Mouse (Mus musculus) hindbrain, postnatal 0 days (tissue): Measurements from ENCODE around the gene Serp2. TPM values are rescaled to one million over a fixed set of nuclear protein-coding genes. Genes with fewer than 3 reads are reported as not detected.

Source experiments
- ATAC-seq: fragments of 200-750 bp; cut with Nextera tagmentation; 2 replicates; pipeline ENCODE4 v1.8.0; 2017; ENCODE audit warnings: mild to moderate bottlenecking, moderate TSS enrichment, moderate library complexity
- DNase-seq: peaks from one replicate; pipeline ENCODE4 v3.0.0-alpha.2; 2015; ENCODE audit warnings: low spot score
- H3K27ac ChIP-seq: fragments of 300-500 bp; sonication (generic); 2 replicates; pipeline ENCODE4 v1.5.1; 2014; ENCODE audit warnings: mild to moderate bottlenecking
- H3K27me3 ChIP-seq: fragments of 300-500 bp; sonication (generic); 2 replicates; pipeline ENCODE4 v1.6.1; 2014; ENCODE audit warnings: low read length, mixed read lengths; ENCODE audit not compliant: insufficient read depth
- H3K36me3 ChIP-seq: fragments of 300-500 bp; sonication (generic); 2 replicates; pipeline ENCODE4 v1.6.1; 2014; ENCODE audit warnings: low read length, mixed read lengths; ENCODE audit not compliant: insufficient read depth
- H3K4me1 ChIP-seq: fragments of 300-500 bp; sonication (generic); 2 replicates; pipeline ENCODE4 v1.6.1; 2014; ENCODE audit warnings: antibody characterized with exemption, low read length, mixed read lengths; ENCODE audit not compliant: insufficient read depth
- H3K4me2 ChIP-seq: fragments of 300-500 bp; sonication (generic); 2 replicates; pipeline ENCODE4 v1.6.1; 2014; ENCODE audit warnings: low read depth, mild to moderate bottlenecking, low read length, moderate library complexity, mixed read lengths
- H3K4me3 ChIP-seq: fragments of 300-500 bp; sonication (generic); 2 replicates; pipeline ENCODE4 v1.5.1; 2014; ENCODE audit warnings: low read length
- H3K9ac ChIP-seq: fragments of 300-500 bp; sonication (generic); replicated peaks from 2 replicates; pipeline ENCODE4 v1.6.1; 2014; ENCODE audit warnings: mild to moderate bottlenecking, low read length, moderate library complexity, mixed read lengths
- H3K9me3 ChIP-seq: fragments of 300-500 bp; sonication (generic); 2 replicates; pipeline ENCODE4 v1.6.1; 2016; ENCODE audit warnings: low read length, mixed read lengths
- CTCF ChIP-seq: IDR thresholded peaks from 2 replicates; pipeline ENCODE4 v1.5.1; 2016; ENCODE audit warnings: antibody characterized with exemption, control low read depth, low read depth
- WGBS: fragments of 180-500 bp; shearing (Covaris S2); extraction: QIAGEN DNeasy Blood & Tissue Kit; methylation state at CpG from one replicate; pipeline ENCODE4 v1.1.7; 2014; 5-methylcytosine and 5-hydroxymethylcytosine counted together
- polyA plus RNA-seq: library from polyadenylated mRNA; unstranded; fragments of >200 nt; fragmentation: Nextera tagmentation; extraction: Ambion mirVana; gene quantifications from 2 replicates; pipeline ENCODE4 v1.2.1, GENCODE M21; 2015
- total RNA-seq: library from RNA; depleted of rRNA; stranded (reverse); fragments of >200 nt; gene quantifications from 2 replicates; pipeline ENCODE4 v1.2.3, GENCODE M21; 2014

The Serp2 gene
- total and polyA plus RNA-seq, 2 experiments from 2014 or later = 187 to 243 TPM

DNA sequence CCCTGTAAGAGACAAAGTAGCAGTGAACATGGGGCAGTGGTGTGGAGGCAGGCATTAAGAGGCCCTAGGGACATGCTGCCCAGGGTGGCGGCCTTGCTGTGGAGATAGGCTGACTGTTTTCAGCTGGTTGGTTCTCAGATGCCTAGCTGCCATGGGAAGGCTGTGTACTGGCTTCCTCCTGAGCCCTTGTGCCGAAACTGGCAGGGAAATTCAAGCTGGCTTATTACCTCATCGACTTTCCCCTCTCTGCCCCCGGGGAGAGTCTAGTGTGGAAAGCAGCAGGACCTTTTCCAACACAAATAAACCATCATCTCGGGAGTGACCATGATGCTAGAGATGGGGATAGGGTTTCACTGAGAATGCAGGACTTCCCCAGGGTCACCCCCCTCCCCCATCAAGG is 28.0 kb downstream of the Serp2 start:
- Histone ChIP-seq H3K9me3 (no peaks in the 10 kb centered on the region), H3K4me2 (no peak overlapping the region), H3K4me1 (no peaks in the 10 kb centered on the region), H3K36me3 (no peaks in the 10 kb centered on the region), H3K27ac (no peak overlapping the region), H3K27me3 (no peaks in the 10 kb centered on the region), H3K4me3 (no peak overlapping the region), H3K9ac (no peak overlapping the region)
- ATAC-seq (no peak), DNase-seq (no peak)
- WGBS = 29% methylated on average over 5 of the region's 5 CpGs
- no peak for TF ChIP-seq CTCF

DNA sequence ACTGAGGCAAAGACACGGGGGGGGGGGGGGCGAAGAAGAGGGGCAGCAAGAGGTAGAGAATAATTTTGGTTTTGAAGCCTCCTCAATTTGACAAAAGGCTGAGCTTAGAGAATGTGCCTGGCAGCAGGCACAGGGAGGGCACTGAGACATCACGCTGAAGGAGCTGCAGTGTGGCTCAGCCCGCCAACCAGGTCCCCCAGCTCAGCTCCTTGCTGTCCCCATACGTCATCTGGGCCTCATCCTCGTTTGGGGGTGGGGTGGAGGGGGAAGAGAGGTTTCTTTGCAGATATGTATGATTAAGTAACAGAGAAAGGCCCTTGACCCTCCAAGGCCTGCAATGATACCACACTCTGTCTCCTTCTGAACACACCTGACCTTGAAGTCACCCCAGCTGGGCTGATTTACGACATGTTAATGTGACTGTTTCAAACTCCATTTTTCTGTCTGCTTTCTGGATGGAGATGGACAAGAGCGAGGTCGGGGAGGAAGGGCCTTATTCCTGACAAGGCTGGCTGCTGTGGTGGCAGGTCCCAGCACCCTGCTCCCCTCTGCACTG is 28.9 kb downstream of the Serp2 start:
- ATAC-seq (no peak), DNase-seq (no peak)
- Histone ChIP-seq H3K9me3 (no peaks in the 10 kb centered on the region), H3K27ac (no peak overlapping the region), H3K4me1 (no peaks in the 10 kb centered on the region), H3K27me3 (no peaks in the 10 kb centered on the region), H3K9ac (no peak overlapping the region), H3K36me3 (no peaks in the 10 kb centered on the region), H3K4me2 (no peak overlapping the region), H3K4me3 (no peak overlapping the region)
- 65% methylated on average over 9 of the region's 9 CpGs for WGBS
- TF ChIP-seq CTCF = no peak

DNA sequence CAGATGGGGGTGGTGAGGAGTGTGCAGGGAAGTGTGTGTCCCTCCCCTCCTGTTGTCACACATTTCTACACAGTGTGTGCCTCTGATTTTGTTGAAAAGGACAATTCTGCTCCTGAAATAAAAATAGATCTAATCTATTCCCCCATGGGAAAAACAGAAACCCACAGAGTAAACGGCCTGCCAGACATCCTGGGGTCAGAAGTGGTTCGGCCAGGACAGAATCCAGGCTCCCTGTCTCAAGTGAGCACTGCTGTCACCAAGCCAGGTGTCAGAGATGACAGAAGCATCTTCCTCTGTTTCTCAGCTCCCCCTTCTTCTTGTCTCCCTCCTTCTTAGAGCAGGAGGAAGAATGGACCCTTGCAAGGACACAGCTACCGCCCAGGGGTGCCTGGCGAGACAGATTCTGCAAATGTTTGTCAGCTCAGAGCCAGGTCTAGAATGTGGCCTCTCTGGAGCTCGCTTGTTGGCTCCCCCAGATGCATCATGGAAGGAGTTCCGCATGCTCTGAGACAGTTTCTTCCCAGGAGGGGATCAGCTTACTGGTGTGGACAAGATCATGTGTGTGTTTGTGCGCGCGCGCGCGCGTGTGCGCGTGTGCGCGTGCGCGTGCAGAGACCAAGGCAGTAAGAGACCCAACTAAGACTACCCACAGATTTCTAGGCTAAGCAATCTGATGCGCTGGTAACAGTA is 29.5 kb downstream of the Serp2 start:
- H3K9me3 ChIP-seq = no peaks in the 10 kb centered on the region
- H3K4me3 ChIP-seq = no peak overlapping the region
- H3K27ac ChIP-seq = no peak overlapping the region
- H3K4me2 ChIP-seq = no peak overlapping the region
- ATAC-seq (no peak), DNase-seq (no peak)
- H3K9ac ChIP-seq = no peak overlapping the region
- 88% methylated on average over 20 of the region's 20 CpGs for WGBS
- H3K4me1 ChIP-seq = no peaks in the 10 kb centered on the region
- TF ChIP-seq CTCF = no peak
- H3K36me3 ChIP-seq = no peaks in the 10 kb centered on the region
- no peaks in the 10 kb centered on the region for H3K27me3 ChIP-seq

DNA sequence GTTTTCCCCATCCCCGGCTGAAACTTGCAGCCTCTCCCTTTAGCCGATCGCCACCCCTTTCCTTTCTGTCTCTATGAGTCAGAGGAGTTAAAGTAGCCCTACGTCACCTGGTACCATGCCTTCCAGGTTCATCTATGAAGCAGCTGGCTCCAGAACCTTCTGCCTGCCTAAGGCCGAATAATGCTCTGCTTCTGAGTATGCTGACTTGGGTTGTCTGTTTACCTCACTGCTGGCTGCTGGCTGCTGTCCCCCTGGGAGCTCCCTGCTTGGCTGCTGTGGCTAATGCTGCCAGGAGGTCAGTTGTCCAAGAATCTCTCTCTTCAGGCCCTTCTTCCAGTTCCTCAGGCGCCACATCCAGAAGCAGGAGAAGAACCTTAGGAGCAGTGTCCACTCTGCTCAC is 30.2 kb downstream of the Serp2 start:
- Histone ChIP-seq H3K4me3 (no peak overlapping the region), H3K27ac (no peak overlapping the region), H3K9me3 (no peaks in the 10 kb centered on the region), H3K4me2 (no peak overlapping the region), H3K27me3 (no peaks in the 10 kb centered on the region), H3K9ac (no peak overlapping the region), H3K36me3 (no peaks in the 10 kb centered on the region), H3K4me1 (no peaks in the 10 kb centered on the region)
- ATAC-seq (no peak), DNase-seq (no peak)
- TF ChIP-seq CTCF = no peak
- WGBS = 87% methylated on average over 6 of the region's 6 CpGs

DNA sequence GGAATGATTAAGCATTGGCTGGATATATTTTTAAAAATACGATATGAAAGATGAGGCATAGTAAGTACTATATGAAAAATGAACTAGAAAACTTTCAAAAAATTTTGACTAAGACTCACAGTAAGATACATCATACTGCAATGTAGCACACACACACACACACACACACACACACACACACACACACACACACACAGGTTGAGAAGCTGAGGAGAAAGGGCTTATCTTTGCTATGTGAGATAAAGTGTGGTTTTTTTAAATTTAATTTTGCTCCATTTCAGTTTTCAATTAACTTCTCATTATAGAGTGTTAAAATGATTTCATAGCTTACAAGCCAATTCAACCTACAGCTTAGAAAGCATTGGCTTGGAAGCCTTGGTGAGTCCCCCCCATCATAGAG is 33.3 kb downstream of the Serp2 start:
- H3K9ac ChIP-seq = no peak overlapping the region
- H3K27me3 ChIP-seq = no peaks in the 10 kb centered on the region
- no peak for ATAC-seq
- no peak overlapping the region for H3K4me2 ChIP-seq
- H3K4me3 ChIP-seq = no peak overlapping the region
- 81% methylated on average over 1 of the region's 1 CpGs for WGBS
- H3K4me1 ChIP-seq = no peaks in the 10 kb centered on the region
- no peak overlapping the region for H3K27ac ChIP-seq
- no peaks in the 10 kb centered on the region for H3K9me3 ChIP-seq
- DNase-seq = no peak
- no peak for TF ChIP-seq CTCF
- no peaks in the 10 kb centered on the region for H3K36me3 ChIP-seq

DNA sequence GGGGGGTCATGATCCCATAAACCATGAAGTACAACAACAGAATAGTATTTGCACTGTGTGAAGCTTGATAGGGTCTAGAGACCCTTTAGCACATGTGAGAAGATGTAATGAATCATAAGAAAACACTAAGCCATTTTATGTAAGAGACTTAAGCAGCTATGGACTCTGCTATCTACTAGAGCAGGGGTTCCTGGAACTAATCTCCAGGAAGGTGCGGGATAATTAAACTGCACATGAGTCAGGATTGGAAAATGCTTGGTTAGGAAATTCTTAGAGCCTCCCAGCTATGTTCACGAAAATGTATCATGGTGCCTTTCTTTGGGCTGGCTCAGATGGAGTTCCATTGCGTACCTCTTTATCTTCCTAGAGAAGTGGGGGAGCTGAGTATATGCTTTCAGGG is 35.4 kb downstream of the Serp2 start:
- Histone ChIP-seq H3K9ac (no peak overlapping the region), H3K36me3 (no peaks in the 10 kb centered on the region), H3K4me1 (no peaks in the 10 kb centered on the region), H3K27ac (no peak overlapping the region), H3K9me3 (no peaks in the 10 kb centered on the region), H3K4me3 (no peak overlapping the region), H3K4me2 (no peak overlapping the region), H3K27me3 (no peaks in the 10 kb centered on the region)
- ATAC-seq (no peak), DNase-seq (no peak)
- WGBS = 95% methylated on average over 3 of the region's 3 CpGs
- TF ChIP-seq CTCF = no peak

DNA sequence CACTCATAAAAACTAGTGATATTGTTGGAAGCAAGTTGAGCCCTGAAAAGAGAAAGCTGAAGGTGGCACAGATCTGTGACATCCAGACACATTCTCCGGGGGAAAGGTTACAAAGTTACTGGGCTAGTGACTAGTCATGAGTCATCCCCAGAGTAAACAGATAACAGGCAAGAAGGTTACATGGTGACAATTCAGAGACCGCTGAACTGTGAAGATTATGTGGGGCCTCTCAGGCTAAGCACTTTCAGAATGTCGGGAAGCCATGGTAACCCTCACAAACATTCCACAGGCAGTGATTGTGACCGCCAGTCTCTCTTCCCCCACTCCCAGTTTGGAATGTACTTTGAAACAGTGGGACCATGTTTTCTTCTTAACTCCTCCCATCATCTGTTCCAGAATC is 36.1 kb downstream of the Serp2 start:
- ATAC-seq = no peak
- no peak for TF ChIP-seq CTCF
- H3K4me3 ChIP-seq = no peak overlapping the region
- H3K4me2 ChIP-seq = no peak overlapping the region
- no peak overlapping the region for H3K9ac ChIP-seq
- H3K27me3 ChIP-seq = no peaks in the 10 kb centered on the region
- H3K36me3 ChIP-seq = no peaks in the 10 kb centered on the region
- H3K27ac ChIP-seq = no peak overlapping the region
- no peaks in the 10 kb centered on the region for H3K4me1 ChIP-seq
- 34% methylated on average over 4 of the region's 4 CpGs for WGBS
- no peak for DNase-seq
- no peaks in the 10 kb centered on the region for H3K9me3 ChIP-seq
